In the genomic region with DNA sequence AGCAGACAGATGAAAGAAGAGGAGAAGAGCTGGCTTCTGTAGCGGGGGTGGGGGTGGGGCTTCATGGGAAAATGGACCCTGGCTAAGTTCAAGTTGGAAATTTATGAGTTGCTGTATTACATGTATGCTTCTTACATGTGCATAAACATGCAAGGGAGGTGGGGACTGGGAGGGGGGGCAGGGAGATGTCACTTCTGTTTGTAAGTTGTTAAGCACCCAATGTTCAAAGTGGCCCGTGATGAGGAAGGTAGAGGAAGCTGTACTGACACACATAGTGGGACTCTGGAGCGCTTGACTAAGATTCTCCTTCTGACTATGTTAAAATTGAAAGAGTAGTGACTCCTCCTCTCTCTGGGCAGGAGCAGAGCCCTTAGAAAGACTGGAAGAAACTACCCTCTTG, we compare ENCODE assay signal across 26 mouse cellular contexts.
DNase-seq lines count a peak whose midpoint lies in the region; ATAC-seq and TF ChIP-seq lines count a peak whose summit lies in the region.
"Had no signal": no experiment of that assay in that cellular context is flagged by ENCODE, and none has a peak within 500 bp of the region (broad histone marks: within the 10 kb centered on the region; RNA-seq: fewer than 3 reads in every experiment).

No protein-coding gene starts in this region.

- H3K4me3 ChIP-seq in midbrain, embryonic 14.5 days (replicated peaks; ENCODE audit: low read depth, low read length), result no peak overlapping the region
- no peak overlapping the region for H3K4me3 ChIP-seq in midbrain, embryonic 11.5 days (ENCODE audit: low read depth, low read length)
- H3K4me3 ChIP-seq in thymus, adult 2 months (ENCODE audit: control insufficient read depth, insufficient read depth, low read length), result no peak overlapping the region
- H3K4me3 ChIP-seq: embryonic facial prominence, embryonic 13.5 days; embryonic facial prominence, embryonic 15.5 days; erythroblast, embryonic 14.5 days; forebrain, embryonic 10.5 days; forebrain, embryonic 12.5 days had no signal

- DNase-seq in CD4-positive, CD25-positive, alpha-beta regulatory T cell, adult 2 months (ENCODE audit: low read depth, low spot score), result peak; percentile 51
- DNase-seq in midbrain, embryonic 14.5 days, result no peak
- no peak for DNase-seq in midbrain, embryonic 11.5 days (ENCODE audit: low spot score, missing footprints)
- no peak for DNase-seq in thymus, adult 2 months
- DNase-seq in thymus, postnatal 4 days, result no peak
- peak; percentile 70 for DNase-seq in CD4-positive helper T cell, adult 2 months (ENCODE audit: low read depth, low spot score)
- DNase-seq in frontal cortex, postnatal 25 days (ENCODE audit: low spot score in 2 of 2), result no peak
- DNase-seq: adrenal gland, adult 2 months; adrenal gland, postnatal 10 days; adrenal gland, postnatal 25 days; B cell, adult 2 months; cerebellum, adult 11 months; cerebellum, adult 18-20 months; cerebellum, adult 8-10 months; cerebellum, adult 9-11 months; cerebellum, postnatal 14 days; cerebellum, postnatal 36 days; embryo, embryonic 11 days had no signal

- no peaks in the 10 kb centered on the region for H3K9me3 ChIP-seq in midbrain, embryonic 14.5 days (ENCODE audit: control insufficient read depth, low read length)
- H3K9me3 ChIP-seq in midbrain, embryonic 11.5 days (ENCODE audit: control insufficient read depth, low read length), result no peaks in the 10 kb centered on the region
- H3K9me3 ChIP-seq: embryonic facial prominence, embryonic 13.5 days; embryonic facial prominence, embryonic 15.5 days; forebrain, embryonic 10.5 days; forebrain, embryonic 12.5 days had no signal

- no peaks in the 10 kb centered on the region for H3K27me3 ChIP-seq in midbrain, embryonic 14.5 days (ENCODE audit: control insufficient read depth, insufficient read depth, low read length)
- H3K27me3 ChIP-seq in midbrain, embryonic 11.5 days (ENCODE audit: control insufficient read depth, insufficient read depth, low read length), result no peaks in the 10 kb centered on the region
- no peaks in the 10 kb centered on the region for H3K27me3 ChIP-seq in thymus, adult 2 months (ENCODE audit: control insufficient read depth, insufficient read depth, low read length)
- H3K27me3 ChIP-seq: embryonic facial prominence, embryonic 13.5 days; embryonic facial prominence, embryonic 15.5 days; forebrain, embryonic 12.5 days had no signal

- TF ChIP-seq CTCF in thymus, adult 2 months (IDR thresholded peaks at IDR 0.05; ENCODE audit: borderline replicate concordance, control insufficient read depth, extremely low read depth, insufficient read depth, low read length, poor library complexity), result no peak

- peak overlapping the region; percentile 70 for H3K27ac ChIP-seq in midbrain, embryonic 14.5 days (replicated peaks; ENCODE audit: low read depth, low read length)
- no peak overlapping the region for H3K27ac ChIP-seq in midbrain, embryonic 11.5 days (ENCODE audit: low read depth, low read length)
- peak overlapping the region; percentile 83 for H3K27ac ChIP-seq in thymus, adult 2 months (ENCODE audit: control insufficient read depth, insufficient read depth, low read length)
- H3K27ac ChIP-seq: embryonic facial prominence, embryonic 13.5 days; embryonic facial prominence, embryonic 15.5 days; forebrain, embryonic 10.5 days; forebrain, embryonic 12.5 days had no signal

- peaks cover 26% of the 10 kb centered on the region for H3K4me1 ChIP-seq in midbrain, embryonic 14.5 days (ENCODE audit: control insufficient read depth, insufficient read depth, low read length)
- H3K4me1 ChIP-seq in midbrain, embryonic 11.5 days (ENCODE audit: control insufficient read depth, insufficient read depth, low read length), result peaks cover 6% of the 10 kb centered on the region
- peaks cover 48% of the 10 kb centered on the region for H3K4me1 ChIP-seq in thymus, adult 2 months (replicated peaks; ENCODE audit: control insufficient read depth, insufficient read depth, low read length)
- H3K4me1 ChIP-seq: embryonic facial prominence, embryonic 15.5 days had no signal

- ATAC-seq in CD4-positive, CD25-positive, alpha-beta regulatory T cell, adult 4 months, result no peak
- ATAC-seq in midbrain, embryonic 14.5 days (ENCODE audit: low FRiP score, low TSS enrichment), result no peak
- no peak for ATAC-seq in midbrain, embryonic 11.5 days (ENCODE audit: low FRiP score)
- ATAC-seq: forebrain, embryonic 14.5 days; forebrain, embryonic 16.5 days had no signal

- no peaks in the 10 kb centered on the region for H3K36me3 ChIP-seq in midbrain, embryonic 14.5 days (ENCODE audit: control insufficient read depth, insufficient read depth, low read length)
- H3K36me3 ChIP-seq in midbrain, embryonic 11.5 days (ENCODE audit: control insufficient read depth, insufficient read depth, low read length), result no peaks in the 10 kb centered on the region
- H3K36me3 ChIP-seq in thymus, adult 2 months (ENCODE audit: control insufficient read depth, insufficient read depth, low read length), result peaks cover 52% of the 10 kb centered on the region
- H3K36me3 ChIP-seq: embryonic facial prominence, embryonic 13.5 days; embryonic facial prominence, embryonic 15.5 days; forebrain, embryonic 10.5 days; forebrain, embryonic 12.5 days had no signal

- 94% methylated on average over 3 of the region's 3 CpGs for WGBS in midbrain, embryonic 14.5 days
- WGBS in midbrain, embryonic 11.5 days, result 91% methylated on average over 3 of the region's 3 CpGs
- 50% methylated on average over 3 of the region's 3 CpGs for WGBS in thymus, adult 2 months

- H3K9ac ChIP-seq in midbrain, embryonic 14.5 days (replicated peaks; ENCODE audit: low read length), result no peak overlapping the region
- H3K9ac ChIP-seq in midbrain, embryonic 11.5 days (ENCODE audit: low read length), result no peak overlapping the region
- H3K9ac ChIP-seq: embryonic facial prominence, embryonic 13.5 days; embryonic facial prominence, embryonic 15.5 days; forebrain, embryonic 12.5 days had no signal

- no peak for TF ChIP-seq POLR2A in thymus, adult 2 months (IDR thresholded peaks at IDR 0.05; ENCODE audit: control insufficient read depth, extremely low read depth, insufficient read depth, low read length, poor library complexity)

- H3K4me2 ChIP-seq in midbrain, embryonic 14.5 days (ENCODE audit: low read length), result no peak overlapping the region
- H3K4me2 ChIP-seq in midbrain, embryonic 11.5 days, result no peak overlapping the region
- H3K4me2 ChIP-seq: embryonic facial prominence, embryonic 13.5 days; embryonic facial prominence, embryonic 15.5 days; forebrain, embryonic 12.5 days had no signal

Comparison
In these comparisons a context has a peak if more than half of its experiments do, and no peak if none do; other contexts are left out.
1. DNase-seq: peak in CD4-positive, CD25-positive, alpha-beta regulatory T cell, adult 2 months (single experiment) and CD4-positive helper T cell, adult 2 months (single experiment); none in midbrain, embryonic 14.5 days (single experiment), midbrain, embryonic 11.5 days (single experiment), thymus, adult 2 months (single experiment), thymus, postnatal 4 days (single experiment) and frontal cortex, postnatal 25 days (0 of 2).